Mouse (Mus musculus) megakaryocyte-erythroid progenitor cell, adult 5-6 weeks (primary cell): ENCODE data around the gene Pradc1. TPM values are rescaled to one million over a fixed set of nuclear protein-coding genes. Genes with fewer than 3 reads are reported as not detected.

Source experiments
- ATAC-seq: replicated peaks from 2 replicates; pipeline ENCODE4 v1.8.0; 2016; ENCODE audit warnings: mild to moderate bottlenecking, inconsistent platforms; ENCODE audit not compliant: severe bottlenecking, poor library complexity, low FRiP score, low TSS enrichment
- total RNA-seq, 2 experiments: library from RNA; stranded (forward) in 1 of 2; stranded (reverse) in 1 of 2; fragments of 200-1000, 215-1000 nt in 1 of 2; fragments of >200 nt in 1 of 2; fragmentation: Nextera tagmentation in 1 of 2; gene quantifications; 2 replicates each; pipeline ENCODE4 v1.2.3; 2014 to 2017

The Pradc1 gene
- total RNA-seq (2014; fragmentation: Nextera tagmentation) (34.0 and 38.3 TPM in 2 replicates), total RNA-seq (2017) (15.3 and 19.4 TPM in 2 replicates)

DNA sequence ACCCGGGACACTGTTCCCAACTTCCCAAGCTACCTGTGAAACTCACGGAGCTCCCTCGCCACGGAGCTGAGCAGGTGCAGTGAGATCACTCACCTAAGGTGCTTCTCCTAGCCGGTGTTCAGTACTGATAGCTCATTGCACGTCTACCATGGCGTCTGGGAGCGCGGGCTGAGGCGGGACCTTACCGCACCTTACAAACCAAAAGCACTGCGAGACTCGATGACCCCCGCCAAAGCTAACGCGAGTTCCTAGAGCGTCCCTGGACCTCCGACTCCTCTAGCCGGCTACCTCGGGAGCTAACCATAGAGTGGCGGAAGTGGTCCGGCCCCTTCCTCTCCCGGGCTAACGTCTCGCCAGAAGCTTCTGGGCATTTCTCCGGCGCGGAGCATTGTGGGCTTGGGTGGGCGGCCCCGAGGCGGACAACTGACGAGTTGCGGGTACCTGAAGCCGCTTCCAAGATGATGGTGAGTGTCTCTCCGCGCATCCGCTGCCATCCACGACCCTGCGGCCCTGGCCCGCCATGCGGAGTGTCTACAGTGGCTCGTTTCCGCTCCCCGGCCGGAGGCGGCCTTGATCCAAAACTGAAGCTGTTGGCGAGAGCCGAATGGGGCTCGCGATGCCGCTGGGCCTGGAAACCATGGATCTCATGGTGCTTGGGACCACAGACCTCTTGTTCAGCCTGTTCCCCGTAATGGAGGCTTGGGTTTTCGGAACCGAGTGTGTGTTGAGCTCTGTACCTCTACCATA is at the start of gene Pradc1:
Gene Pradc1, minus strand, starts transcription at position 307 of the 747 bp plus-strand sequence.
- peak; percentile 59 for ATAC-seq

DNA sequence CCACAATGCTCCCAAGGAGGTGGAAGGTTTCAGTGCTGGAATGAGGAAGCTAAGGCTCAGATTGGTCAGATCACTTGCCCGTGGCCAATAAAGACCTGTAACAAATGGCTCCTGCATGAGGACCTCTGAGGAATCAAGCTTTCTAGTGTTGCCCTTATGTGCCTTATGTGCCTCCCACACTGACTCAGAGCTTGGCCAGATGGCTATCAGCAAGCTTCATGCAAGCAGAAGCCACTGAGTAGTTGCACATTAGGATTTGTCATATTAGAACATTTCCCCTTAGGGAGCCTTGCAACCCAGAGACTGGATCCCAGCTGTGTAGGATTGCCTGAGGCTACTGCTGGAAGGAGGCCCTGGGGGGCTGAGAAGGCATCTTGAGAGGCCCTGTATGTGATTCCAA is 48.6 kb upstream of the Pradc1 start:
- no peak for ATAC-seq

DNA sequence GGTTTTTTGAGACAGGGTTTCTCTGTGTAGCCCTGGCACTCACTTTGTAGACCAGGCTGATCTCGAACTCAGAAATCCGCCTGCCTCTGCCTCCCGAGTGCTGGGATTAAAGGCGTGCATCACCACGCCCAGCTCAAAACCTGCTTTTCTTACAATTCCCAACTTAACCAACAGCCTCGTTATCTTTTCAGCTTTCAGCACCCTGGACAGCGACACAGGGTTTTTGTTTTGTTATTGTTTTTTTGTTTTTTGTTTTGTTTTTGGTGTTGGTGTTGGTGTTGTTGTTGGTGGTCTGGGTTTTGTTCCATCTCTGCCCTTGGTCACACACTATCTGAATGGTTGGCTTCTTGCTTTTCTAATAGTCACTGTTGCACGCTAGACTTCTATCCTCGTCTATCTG is 46.4 kb upstream of the Pradc1 start:
- ATAC-seq, result no peak

DNA sequence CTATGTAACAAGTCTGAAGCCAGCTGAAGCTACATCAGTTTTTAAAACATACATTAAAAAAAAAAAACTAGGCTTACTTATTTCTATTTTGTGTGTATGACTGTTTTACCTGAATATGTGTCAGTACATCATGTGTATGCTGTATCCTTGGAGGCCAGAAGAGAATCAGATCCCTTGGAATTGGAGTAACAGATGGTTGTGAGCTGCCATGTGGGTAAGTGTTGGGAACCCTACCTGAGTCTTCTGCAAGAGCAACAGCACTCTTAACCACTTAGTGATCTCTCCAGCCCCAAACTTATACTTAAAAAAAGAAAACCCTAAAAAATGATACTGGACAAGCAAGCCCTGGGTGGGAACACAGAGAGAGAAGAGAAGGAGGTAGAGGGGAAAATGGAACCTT is 45.2 kb upstream of the Pradc1 start:
- ATAC-seq, result no peak

DNA sequence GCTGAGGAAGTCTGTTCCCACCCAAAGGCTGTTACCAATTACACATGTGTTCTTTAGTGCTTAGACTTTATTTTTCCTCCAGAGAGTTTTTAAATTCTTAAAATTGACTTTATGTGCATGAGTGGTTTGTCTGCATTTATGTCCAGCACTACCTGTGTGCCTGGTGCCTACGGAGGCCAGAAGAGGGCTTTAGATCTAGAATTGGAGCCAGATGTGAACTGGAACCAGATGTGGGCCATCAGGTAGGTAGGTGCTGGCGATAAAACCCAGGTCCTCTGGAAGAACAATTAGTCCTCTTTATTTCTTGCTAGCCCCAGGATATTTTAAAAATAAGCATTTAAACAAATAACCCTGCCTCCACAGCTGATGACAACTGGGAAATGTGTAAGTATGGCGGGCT is 39.8 kb upstream of the Pradc1 start:
- no peak for ATAC-seq

DNA sequence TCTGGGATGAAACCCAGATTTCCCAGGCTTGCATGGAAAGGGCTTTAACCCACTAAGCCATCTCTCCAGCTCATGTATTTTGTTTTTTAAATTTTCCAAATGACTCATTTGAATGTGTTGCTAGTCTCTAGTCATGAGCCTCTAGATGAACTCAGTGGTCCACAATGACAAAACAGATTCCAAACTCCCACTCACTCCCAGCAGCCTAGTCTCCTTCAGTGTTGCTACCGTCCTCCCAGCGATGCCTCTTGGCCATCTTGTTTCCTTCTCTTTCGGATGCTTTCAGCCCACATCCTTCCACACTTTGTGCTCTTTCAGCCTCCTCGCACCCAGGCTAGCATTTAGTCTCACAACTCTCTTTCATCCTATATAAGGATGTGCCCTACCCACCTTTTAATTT is 38.5 kb upstream of the Pradc1 start:
- ATAC-seq, result no peak

DNA sequence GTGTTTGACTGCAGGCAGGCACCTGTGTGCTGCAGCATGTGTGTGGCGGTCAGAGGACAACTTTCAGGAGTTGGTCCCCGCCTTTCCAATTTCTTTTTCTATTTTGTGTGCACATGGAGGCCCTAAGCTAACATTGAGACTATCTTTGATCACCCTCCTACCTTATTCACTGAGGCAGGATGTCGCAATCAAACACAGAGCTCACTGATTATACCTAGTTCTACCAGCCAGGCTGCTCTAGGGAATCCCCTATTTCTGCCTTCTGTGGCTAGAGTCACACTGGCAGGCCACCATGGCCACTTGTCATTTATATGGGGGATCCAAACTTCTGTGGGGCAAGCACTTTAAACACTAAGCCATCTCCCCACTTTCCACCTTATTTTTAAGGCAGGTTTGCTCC is 37.9 kb upstream of the Pradc1 start:
- ATAC-seq, result no peak

DNA sequence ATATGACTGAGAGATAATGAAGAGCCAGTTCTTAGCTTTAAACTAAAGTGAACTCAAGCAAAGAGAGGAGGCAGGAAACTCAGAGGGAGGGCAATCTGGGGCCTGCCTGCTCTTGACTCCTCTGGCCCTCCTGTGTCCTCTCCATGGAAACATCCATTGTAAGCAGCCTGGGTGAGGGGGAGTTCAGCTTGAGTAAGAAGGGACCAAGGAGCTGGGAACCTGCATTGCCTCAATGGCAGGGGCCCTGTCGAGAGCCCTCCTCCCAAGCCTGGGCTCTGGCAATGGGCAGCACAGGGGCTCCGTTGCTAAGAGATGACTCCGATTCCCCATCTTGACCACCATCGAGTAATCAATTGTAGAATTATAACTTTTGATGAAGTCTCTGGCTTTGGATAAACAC is 36.7 kb upstream of the Pradc1 start:
- no peak for ATAC-seq

DNA sequence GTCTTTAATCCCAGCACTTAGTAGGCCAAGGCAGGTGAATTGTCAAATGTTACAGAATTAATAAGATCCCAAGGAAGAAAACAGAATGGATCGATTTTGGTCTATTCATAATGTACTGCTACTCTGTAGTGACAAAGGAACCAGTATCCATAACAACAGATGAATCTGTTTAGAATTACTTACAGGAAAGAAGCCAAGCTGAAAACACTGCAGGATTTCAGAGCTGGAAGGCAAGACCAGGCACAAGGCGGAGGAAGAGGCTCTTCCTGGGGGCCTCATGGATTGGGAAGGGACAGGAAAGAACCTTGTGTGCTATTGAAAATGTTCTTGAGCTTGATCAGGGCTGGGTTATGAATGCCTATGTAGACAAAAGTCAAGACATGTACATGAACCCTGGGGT is 34.0 kb upstream of the Pradc1 start:
- ATAC-seq, result no peak

DNA sequence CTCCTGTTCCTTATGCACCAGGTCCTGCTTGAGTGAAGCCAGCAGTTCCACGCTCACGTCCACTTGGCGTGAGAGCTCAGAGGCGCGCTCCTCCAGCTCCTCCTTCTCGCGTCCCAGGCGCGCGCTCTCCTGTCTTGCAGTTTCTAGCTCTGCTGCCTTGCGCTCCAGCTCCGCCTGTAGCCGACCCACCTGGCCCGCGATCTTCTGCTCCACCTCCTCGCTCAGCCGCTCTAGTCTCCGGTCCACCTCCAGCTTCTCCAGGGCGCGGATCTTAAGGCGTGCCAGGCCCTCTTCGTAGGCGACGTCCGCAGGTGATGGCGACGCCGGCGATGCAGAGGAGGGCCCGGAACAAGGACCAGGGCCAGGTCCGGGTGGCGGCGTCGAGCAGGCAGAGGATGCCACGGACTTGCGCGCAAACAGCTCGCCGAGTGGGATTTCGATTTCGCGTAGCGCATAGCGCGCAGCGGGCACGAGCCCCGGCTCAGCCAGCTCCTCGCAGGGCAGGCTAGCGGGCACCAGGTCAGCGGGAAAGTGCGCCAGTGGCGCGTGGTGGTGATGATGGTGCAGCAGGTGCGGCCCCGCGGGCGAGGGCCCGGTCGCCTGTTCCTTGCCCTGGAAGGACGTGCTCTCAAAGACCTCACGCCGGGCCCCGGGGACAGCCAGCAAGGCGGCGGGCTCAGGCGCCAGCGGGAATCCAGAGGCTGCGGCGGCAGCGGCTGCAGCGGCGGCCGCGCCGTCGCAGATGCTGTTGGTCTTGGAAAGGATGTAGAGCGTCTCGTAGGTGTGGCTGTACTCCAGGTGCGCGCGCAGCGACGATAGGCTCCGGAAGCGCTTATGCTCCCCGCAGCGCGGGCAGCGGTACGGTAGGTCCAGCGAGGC is 32.3 kb upstream of the Pradc1 start:
- ATAC-seq, result no peak

DNA sequence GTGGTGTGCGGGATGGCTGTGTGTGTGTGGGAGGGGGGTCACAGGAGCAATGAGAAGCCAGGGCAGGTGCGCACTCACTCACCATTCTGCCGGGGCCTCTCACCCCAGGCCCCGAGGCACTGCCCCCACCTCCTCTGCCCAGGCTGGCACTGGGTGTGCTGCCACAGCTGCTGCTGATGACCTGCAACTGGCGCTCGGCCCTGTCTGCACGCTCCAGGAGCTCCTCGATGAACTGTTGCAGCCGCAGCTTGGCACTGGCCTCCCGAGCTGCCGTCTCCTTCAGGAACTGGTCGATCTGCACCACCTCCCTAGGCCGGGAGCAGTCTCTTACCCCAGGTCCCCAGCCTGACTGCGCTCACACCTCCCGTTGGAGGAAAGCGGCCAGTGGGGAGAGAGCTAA is 28.9 kb upstream of the Pradc1 start:
- no peak for ATAC-seq

DNA sequence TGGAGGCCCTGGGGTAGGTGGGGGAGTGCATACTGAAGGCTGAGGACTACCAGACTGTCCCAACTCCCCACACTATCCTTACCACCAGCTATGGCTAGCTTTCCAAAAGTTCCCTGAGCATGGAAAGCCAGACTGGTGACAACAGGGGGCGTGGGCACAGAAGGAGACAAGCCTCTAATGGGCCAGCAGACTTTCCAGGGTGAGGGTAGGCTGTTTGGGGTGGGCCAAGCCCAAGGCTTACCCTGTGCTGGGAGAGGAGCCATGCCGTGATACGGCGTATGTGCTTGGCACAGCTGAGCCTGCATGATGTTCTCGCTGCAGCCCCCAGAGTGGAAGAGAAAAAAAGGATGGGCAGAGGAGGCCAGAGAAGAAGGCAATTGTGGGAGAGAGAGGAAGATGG is 28.2 kb upstream of the Pradc1 start:
- no peak for ATAC-seq

DNA sequence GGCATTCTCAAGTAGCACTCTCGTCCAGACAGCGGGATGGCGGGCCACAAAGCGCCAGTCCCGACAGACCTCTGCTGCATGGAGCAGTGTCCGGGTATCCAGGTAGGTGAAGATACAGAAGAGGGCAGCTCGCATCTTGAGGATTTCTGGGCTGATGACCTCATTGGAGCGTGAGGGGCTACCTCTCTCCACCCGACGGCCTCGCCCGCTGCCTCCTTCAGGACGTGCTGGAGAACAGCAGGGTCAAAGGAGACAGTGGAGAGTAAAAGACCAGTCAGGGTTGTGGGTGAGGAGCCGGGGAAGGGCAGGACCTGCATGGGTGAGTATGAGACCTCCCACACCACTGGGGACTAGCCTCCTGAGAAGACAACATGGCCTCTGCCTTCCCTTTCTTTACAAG is 26.6 kb upstream of the Pradc1 start:
- no peak for ATAC-seq

DNA sequence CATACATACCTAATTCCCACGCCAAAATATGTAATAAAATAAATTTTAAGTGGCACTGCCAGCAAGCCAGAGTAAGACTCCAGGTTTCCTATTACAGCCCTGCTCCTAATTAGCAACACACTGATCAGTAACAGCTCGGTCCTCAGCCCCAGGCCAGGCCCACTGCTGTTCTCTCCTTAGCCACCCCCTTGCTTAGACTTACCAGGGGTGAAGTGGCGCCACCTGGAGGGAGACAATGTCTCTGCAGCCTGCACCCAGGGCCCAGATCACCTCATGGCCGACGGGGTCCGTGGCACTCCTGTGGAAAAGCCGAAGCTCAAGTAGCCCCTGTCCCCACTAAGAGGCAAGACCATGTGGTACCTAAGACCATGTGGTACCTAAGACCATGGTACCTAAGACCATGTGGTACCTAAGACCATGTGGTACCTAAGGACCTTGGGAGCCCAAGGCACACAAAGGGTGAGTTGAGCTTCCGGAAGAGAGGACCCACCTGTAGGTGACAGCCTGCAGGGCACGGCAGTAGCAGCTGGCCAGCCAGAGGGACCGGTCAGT is 25.7 kb upstream of the Pradc1 start:
- peak; percentile 84 for ATAC-seq

DNA sequence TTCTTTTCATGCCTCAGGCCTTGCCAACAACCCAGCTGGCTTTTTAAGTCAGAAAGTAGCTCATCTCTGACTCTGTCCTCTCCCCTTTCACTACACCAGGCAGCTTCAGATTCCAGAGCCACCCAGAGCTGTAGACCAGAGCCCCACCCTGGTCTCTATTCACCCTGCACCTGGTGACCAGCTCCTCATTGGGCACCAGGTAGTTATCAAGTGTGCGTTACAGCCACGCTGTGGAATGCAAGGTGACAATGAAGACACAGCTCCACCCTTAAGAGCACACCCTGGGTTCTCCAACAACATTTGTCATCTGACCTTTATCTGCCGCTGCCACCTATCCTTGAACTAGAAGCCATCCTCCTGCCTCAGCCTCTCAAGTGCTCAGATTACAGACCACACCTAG is 23.8 kb upstream of the Pradc1 start:
- ATAC-seq, result no peak

DNA sequence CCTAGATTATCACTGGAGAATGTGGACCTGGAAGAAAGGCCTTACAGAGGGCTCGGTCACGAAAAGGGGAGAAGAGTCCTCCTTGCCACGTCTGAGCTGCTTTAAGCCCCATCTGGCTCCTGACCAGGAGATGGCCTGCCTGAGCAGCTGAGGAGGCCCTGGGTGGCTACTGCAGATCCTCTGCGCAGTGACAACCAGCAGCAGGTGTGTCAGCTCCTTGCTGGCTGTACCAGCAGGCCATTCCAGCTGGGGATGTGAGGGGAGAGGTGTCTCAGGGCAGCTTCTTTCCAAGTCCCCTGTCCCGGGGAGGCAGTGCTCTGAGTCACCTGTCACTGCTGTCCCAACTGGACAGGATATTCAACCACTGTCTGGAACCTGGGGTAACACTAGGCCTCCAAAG is 20.8 kb upstream of the Pradc1 start:
- ATAC-seq, result no peak

DNA sequence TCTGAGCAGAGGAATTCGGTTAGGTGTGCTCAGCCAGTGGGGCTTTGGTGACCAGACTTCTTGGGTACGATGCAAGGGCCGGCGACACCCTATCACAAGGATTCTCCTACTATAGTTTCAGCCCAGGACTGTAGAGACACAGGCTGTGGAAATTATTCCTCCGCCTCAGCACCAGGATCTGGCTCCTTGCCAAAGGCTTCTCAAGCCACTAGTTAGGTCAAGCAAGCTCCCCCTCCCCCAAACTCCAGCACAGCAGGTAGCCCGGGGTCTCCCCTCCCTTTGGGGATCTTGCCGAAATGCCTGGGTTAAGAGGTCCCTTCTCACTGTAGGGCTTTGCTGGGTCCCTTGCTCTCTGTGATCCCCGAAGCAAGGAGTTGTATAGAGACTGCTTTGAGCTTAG is 20.2 kb upstream of the Pradc1 start:
- no peak for ATAC-seq

DNA sequence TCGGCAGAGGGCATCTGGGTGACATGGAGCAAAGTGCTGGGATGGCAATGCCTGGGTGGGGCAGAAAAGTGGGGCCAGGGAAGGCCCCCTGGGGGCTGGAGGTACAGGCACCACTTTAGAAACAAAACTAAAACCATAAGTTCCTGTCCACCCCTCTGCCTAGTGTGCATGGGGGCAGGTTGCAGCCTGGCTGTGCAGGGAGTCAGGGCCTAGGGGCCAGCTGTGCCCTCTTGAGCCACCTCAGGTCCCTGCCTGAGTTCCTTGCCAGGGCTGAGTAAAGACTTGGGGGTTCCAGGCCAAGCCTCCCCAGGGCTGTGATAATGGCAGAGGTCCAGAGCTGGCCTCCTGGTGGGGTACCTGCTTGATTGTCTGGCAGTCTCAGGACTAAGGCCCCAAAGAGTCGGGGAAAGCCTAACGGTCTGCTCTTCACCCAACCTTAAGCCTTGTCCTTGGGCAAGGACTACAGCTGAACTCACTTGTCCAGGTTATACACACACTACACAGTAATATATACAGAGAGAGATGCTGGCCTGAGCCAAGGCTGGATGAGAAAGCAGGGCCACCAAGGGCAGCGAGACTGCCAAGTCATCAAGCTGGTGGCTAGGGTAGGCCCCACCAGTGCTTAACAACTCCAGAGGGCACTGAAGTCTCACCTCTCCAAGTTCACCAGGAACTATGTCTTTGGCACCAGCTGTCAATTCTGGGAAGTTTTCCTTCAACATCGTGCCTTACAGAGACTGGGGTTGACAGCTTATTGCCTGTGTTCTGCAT is 18.1 kb upstream of the Pradc1 start:
- ATAC-seq, result 0 out of 2 replicates have a peak, but pooled peaks have one; percentile 10

DNA sequence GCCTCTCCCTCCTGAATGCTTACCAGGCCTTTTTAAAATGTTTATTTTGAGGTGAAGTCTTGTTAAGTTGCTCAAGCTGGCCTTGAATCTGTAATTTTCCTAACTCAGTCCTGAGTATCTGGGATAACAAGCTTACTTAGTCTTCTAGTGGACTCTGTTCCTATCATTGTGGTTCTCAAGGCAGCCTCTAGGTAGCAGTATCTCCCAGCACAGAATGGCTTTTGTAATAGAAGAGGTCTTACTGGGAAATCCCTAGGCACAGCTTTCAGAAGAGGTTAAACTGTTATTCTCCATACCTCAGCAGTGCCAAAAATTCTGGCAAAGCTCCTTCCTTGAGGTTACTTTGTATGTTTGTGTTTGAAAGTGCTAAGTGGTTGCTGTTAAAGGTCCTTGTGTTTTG is 13.6 kb upstream of the Pradc1 start:
- ATAC-seq, result no peak

DNA sequence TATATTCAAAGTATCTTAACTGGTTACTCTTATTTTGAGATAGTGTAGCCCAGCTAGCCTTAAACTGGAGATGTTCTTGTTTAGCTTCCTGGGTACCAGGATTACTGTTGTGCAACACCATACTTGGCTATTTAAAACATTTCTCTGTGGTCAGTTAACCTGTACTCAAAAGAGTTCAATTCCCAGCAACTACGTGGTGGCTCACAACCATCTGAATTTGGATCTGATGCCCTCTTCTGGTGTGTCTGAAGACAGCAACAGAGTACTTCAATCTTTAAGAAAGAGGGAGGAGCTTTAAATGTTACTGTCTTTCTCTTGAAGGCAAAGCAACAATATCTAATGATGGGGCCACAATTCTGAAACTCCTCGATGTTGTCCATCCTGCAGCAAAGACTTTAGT is 7.9 kb upstream of the Pradc1 start:
- no peak for ATAC-seq
